Mouse (Mus musculus): ENCODE data around the gene Dcaf8.

DNA sequence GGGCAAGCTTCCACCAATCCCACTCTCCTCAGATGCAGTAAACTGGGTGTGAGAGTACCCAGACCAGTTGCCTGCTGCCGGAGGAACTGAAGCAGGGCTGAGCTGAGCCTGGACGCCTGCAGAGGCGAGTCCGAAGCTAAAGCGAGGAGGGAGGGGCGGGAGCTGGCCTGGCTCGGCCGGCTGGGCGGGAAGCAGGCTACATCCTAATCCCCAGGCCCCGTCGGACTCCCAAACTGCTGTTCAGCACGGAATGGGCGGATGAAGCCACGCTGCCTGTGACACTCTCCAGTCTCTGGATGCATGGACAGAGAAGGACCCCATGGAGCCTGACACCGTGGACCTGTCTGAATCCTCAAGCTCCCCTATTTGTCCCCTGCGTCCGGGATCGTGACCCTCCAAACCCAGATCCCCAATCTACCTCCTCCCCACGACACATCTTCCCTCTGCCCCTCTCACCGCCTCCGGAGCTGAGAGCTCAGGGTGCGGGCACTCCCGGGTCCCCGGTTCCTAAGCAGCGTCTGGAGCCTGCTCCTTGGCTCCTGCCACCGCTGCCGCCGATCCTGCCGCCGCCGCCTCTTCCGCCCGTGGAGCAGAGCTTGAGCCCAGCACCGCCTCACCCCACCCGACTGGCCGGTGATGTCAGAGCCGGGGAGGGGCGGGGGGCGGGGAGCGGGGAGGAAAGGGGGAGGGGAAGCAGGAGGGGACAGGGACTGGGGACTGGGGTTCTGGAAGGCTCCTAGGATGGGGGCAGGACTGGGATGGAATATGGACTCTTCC is 58.4 kb downstream of the Dcaf8 start, which contains the start of gene Pea15a:
- no peak for TF ChIP-seq CTCF (IDR thresholded peaks at IDR 0.05; ENCODE audit: low read depth)
- TF ChIP-seq EP300 (IDR thresholded peaks at IDR 0.05; ENCODE audit: low read depth) = no peak

Data from liver, postnatal 0 days (tissue).